Mouse (Mus musculus) neural tube, embryonic 15.5 days (tissue): ENCODE data around the gene Clta. TPM values are rescaled to one million over a fixed set of nuclear protein-coding genes. Genes with fewer than 3 reads are reported as not detected.

ENCODE experiments used
- ATAC-seq: fragments of 200-750 bp; cut with Nextera tagmentation; 2 replicates; pipeline ENCODE4 v1.8.0; 2017; ENCODE audit warnings: mild to moderate bottlenecking, moderate TSS enrichment, moderate library complexity; ENCODE audit not compliant: low FRiP score
- H3K27ac ChIP-seq: fragments of 300-500 bp; sonication (generic); replicated peaks from 2 replicates; pipeline ENCODE4 v1.5.1; 2015; ENCODE audit warnings: mild to moderate bottlenecking, inconsistent platforms
- H3K27me3 ChIP-seq: fragments of 300-500 bp; sonication (generic); replicated peaks from 2 replicates; pipeline ENCODE4 v1.6.1; 2015; ENCODE audit warnings: inconsistent platforms
- H3K36me3 ChIP-seq: fragments of 300-500 bp; sonication (generic); 2 replicates; pipeline ENCODE4 v1.6.1; 2015; ENCODE audit warnings: inconsistent platforms
- H3K4me1 ChIP-seq: fragments of 300-500 bp; sonication (generic); 2 replicates; pipeline ENCODE4 v1.6.1; 2015; ENCODE audit warnings: inconsistent platforms
- H3K4me2 ChIP-seq: fragments of 300-500 bp; sonication (generic); 2 replicates; pipeline ENCODE4 v1.6.1; 2015; ENCODE audit warnings: inconsistent platforms, mild to moderate bottlenecking, moderate library complexity
- H3K4me3 ChIP-seq: fragments of 300-500 bp; sonication (generic); replicated peaks from 2 replicates; pipeline ENCODE4 v1.5.1; 2015; ENCODE audit warnings: mild to moderate bottlenecking, inconsistent platforms
- H3K9ac ChIP-seq: fragments of 300-500 bp; sonication (generic); replicated peaks from 2 replicates; pipeline ENCODE4 v1.6.1; 2015; ENCODE audit warnings: mild to moderate bottlenecking, inconsistent platforms
- H3K9me3 ChIP-seq: fragments of 300-500 bp; sonication (generic); replicated peaks from 2 replicates; pipeline ENCODE4 v1.6.1; 2016; ENCODE audit warnings: inconsistent platforms
- WGBS: fragments of 180-500 bp; shearing (Covaris S2); methylation state at CpG from one replicate; pipeline ENCODE4 v1.1.7; 2015; ENCODE audit warnings: mixed read lengths; 5-methylcytosine and 5-hydroxymethylcytosine counted together
- polyA plus RNA-seq: library from polyadenylated mRNA; unstranded; fragments of >200 nt; fragmentation: Nextera tagmentation; extraction: Ambion mirVana; gene quantifications from 2 replicates; pipeline ENCODE4 v1.2.1, GENCODE M21; 2015

Gene Clta
- polyA plus RNA-seq, 1 experiment from 2014 or later: 381 TPM

GRCm38 (mm10) chr4:43981251-43981650 lies 23.0 kb upstream of the Clta start:
- Histone ChIP-seq H3K4me1 (peaks cover 24% of the 10 kb centered on the region), H3K27ac (no peak overlapping the region), H3K27me3 (no peaks in the 10 kb centered on the region), H3K9me3 (no peaks in the 10 kb centered on the region), H3K4me2 (no peak overlapping the region), H3K36me3 (no peaks in the 10 kb centered on the region), H3K9ac (no peak overlapping the region), H3K4me3 (no peak overlapping the region)
- no peak for ATAC-seq
- WGBS: 92% methylated on average over 7 of the region's 7 CpGs

GRCm38 (mm10) chr4:43982053-43982732 lies 22.1 kb upstream of the Clta start:
- H3K4me3 ChIP-seq: peak overlapping the region; percentile 37
- peak overlapping the region; percentile 74 for H3K4me2 ChIP-seq
- H3K27ac ChIP-seq: no peak overlapping the region
- H3K9ac ChIP-seq: peak overlapping the region; percentile 45; the same call in 1 of the 2 replicates
- peaks cover 24% of the 10 kb centered on the region for H3K4me1 ChIP-seq
- no peaks in the 10 kb centered on the region for H3K9me3 ChIP-seq
- ATAC-seq: peak; percentile 94
- H3K36me3 ChIP-seq: no peaks in the 10 kb centered on the region
- WGBS: 3% methylated on average over 24 of the region's 24 CpGs
- H3K27me3 ChIP-seq: no peaks in the 10 kb centered on the region

GRCm38 (mm10) chr4:43983181-43983580 lies 21.1 kb upstream of the Clta start, which contains the start of gene Ccin:
Gene Ccin (plus strand): TSS chr4:43983483.
- Histone ChIP-seq H3K27ac (no peak within 1 kb of the TSS; the same call in 1 of the 2 replicates), H3K9me3 (no peaks in the 10 kb centered on the region), H3K36me3 (no peaks in the 10 kb centered on the region), H3K4me2 (peak within 1 kb of the TSS; percentile 74), H3K27me3 (no peaks in the 10 kb centered on the region), H3K4me3 (peak within 1 kb of the TSS; percentile 37), H3K4me1 (peaks cover 21% of the 10 kb centered on the region), H3K9ac (peak within 1 kb of the TSS; percentile 45; the same call in 1 of the 2 replicates)
- ATAC-seq: no peak
- WGBS: 82% methylated on average over 11 of the region's 11 CpGs

- Histone ChIP-seq H3K4me1 (peaks cover 15% of the 10 kb centered on the region), H3K27me3 (no peaks in the 10 kb centered on the region), H3K4me3 (no peak overlapping the region), H3K9ac (no peak overlapping the region), H3K27ac (no peak overlapping the region), H3K9me3 (no peaks in the 10 kb centered on the region), H3K4me2 (no peak overlapping the region), H3K36me3 (no peaks in the 10 kb centered on the region)
- ATAC-seq: no peak
- 93% methylated on average over 22 of the region's 22 CpGs for WGBS
Measured at GRCm38 (mm10) chr4:43983756-43984155, 20.5 kb upstream of the Clta start.

GRCm38 (mm10) chr4:43984326-43984725 lies 19.9 kb upstream of the Clta start:
- H3K27ac ChIP-seq: no peak overlapping the region
- no peak overlapping the region for H3K4me3 ChIP-seq
- WGBS: 94% methylated on average over 19 of the region's 19 CpGs
- no peaks in the 10 kb centered on the region for H3K9me3 ChIP-seq
- no peaks in the 10 kb centered on the region for H3K27me3 ChIP-seq
- no peak overlapping the region for H3K4me2 ChIP-seq
- no peak overlapping the region for H3K9ac ChIP-seq
- no peaks in the 10 kb centered on the region for H3K36me3 ChIP-seq
- no peak for ATAC-seq
- H3K4me1 ChIP-seq: peaks cover 10% of the 10 kb centered on the region

- ATAC-seq: no peak
- Histone ChIP-seq H3K4me3 (no peak overlapping the region), H3K27ac (no peak overlapping the region), H3K4me1 (no peaks in the 10 kb centered on the region), H3K36me3 (no peaks in the 10 kb centered on the region), H3K9ac (no peak overlapping the region), H3K4me2 (no peak overlapping the region), H3K9me3 (no peaks in the 10 kb centered on the region), H3K27me3 (no peaks in the 10 kb centered on the region)
- WGBS: 95% methylated on average over 3 of the region's 3 CpGs
Measured at GRCm38 (mm10) chr4:43988976-43989375, 15.3 kb upstream of the Clta start.

- Histone ChIP-seq H3K27ac (no peak overlapping the region), H3K9me3 (no peaks in the 10 kb centered on the region), H3K36me3 (no peaks in the 10 kb centered on the region), H3K4me2 (no peak overlapping the region), H3K27me3 (no peaks in the 10 kb centered on the region), H3K4me1 (no peaks in the 10 kb centered on the region), H3K4me3 (no peak overlapping the region), H3K9ac (no peak overlapping the region)
- ATAC-seq: no peak
- 94% methylated on average over 11 of the region's 11 CpGs for WGBS
Measured at GRCm38 (mm10) chr4:43993072-43993471, 11.2 kb upstream of the Clta start.

- H3K9me3 ChIP-seq: no peaks in the 10 kb centered on the region
- no peaks in the 10 kb centered on the region for H3K36me3 ChIP-seq
- H3K4me1 ChIP-seq: no peaks in the 10 kb centered on the region
- WGBS: 80% methylated on average over 2 of the region's 2 CpGs
- no peak for ATAC-seq
- no peak overlapping the region for H3K4me3 ChIP-seq
- H3K27ac ChIP-seq: no peak overlapping the region
- no peaks in the 10 kb centered on the region for H3K27me3 ChIP-seq
- H3K4me2 ChIP-seq: no peak overlapping the region
- H3K9ac ChIP-seq: no peak overlapping the region
Measured at GRCm38 (mm10) chr4:43994342-43994741, 9.9 kb upstream of the Clta start.

- ATAC-seq: no peak
- H3K4me3 ChIP-seq: no peak overlapping the region
- H3K4me2 ChIP-seq: no peak overlapping the region
- H3K27me3 ChIP-seq: no peaks in the 10 kb centered on the region
- no peaks in the 10 kb centered on the region for H3K9me3 ChIP-seq
- no peak overlapping the region for H3K27ac ChIP-seq
- H3K4me1 ChIP-seq: no peaks in the 10 kb centered on the region
- 89% methylated on average over 6 of the region's 6 CpGs for WGBS
- no peaks in the 10 kb centered on the region for H3K36me3 ChIP-seq
- no peak overlapping the region for H3K9ac ChIP-seq
Measured at GRCm38 (mm10) chr4:44003622-44004021, 630 bp upstream of the Clta start.

- H3K9ac ChIP-seq: no peak overlapping the region
- no peaks in the 10 kb centered on the region for H3K36me3 ChIP-seq
- no peak overlapping the region for H3K4me2 ChIP-seq
- H3K9me3 ChIP-seq: no peaks in the 10 kb centered on the region
- H3K27me3 ChIP-seq: no peaks in the 10 kb centered on the region
- ATAC-seq: no peak
- H3K4me1 ChIP-seq: no peaks in the 10 kb centered on the region
- H3K27ac ChIP-seq: no peak overlapping the region
- H3K4me3 ChIP-seq: no peak overlapping the region
- WGBS: 66% methylated on average over 3 of the region's 3 CpGs
Measured at GRCm38 (mm10) chr4:44004623-44005409, 564 bp downstream of the Clta start.

- WGBS: 97% methylated on average over 1 of the region's 1 CpGs
- H3K27ac ChIP-seq: no peak overlapping the region
- H3K9ac ChIP-seq: no peak overlapping the region
- peaks cover 32% of the 10 kb centered on the region for H3K4me1 ChIP-seq
- no peaks in the 10 kb centered on the region for H3K9me3 ChIP-seq
- H3K36me3 ChIP-seq: no peaks in the 10 kb centered on the region
- no peak for ATAC-seq
- H3K4me3 ChIP-seq: no peak overlapping the region
- H3K27me3 ChIP-seq: no peaks in the 10 kb centered on the region
- no peak overlapping the region for H3K4me2 ChIP-seq
Measured at GRCm38 (mm10) chr4:44010176-44010575, 5.9 kb downstream of the Clta start.

GRCm38 (mm10) chr4:44010893-44011292 lies 6.6 kb downstream of the Clta start:
- peaks cover 38% of the 10 kb centered on the region for H3K4me1 ChIP-seq
- no peaks in the 10 kb centered on the region for H3K27me3 ChIP-seq
- no peaks in the 10 kb centered on the region for H3K9me3 ChIP-seq
- no peak overlapping the region for H3K27ac ChIP-seq
- no peaks in the 10 kb centered on the region for H3K36me3 ChIP-seq
- H3K4me3 ChIP-seq: no peak overlapping the region
- H3K4me2 ChIP-seq: no peak overlapping the region
- no peak for ATAC-seq
- H3K9ac ChIP-seq: no peak overlapping the region
- WGBS: 44% methylated on average over 2 of the region's 2 CpGs
